8 mouse cellular contexts compared by ENCODE assay signal in the genomic region with DNA sequence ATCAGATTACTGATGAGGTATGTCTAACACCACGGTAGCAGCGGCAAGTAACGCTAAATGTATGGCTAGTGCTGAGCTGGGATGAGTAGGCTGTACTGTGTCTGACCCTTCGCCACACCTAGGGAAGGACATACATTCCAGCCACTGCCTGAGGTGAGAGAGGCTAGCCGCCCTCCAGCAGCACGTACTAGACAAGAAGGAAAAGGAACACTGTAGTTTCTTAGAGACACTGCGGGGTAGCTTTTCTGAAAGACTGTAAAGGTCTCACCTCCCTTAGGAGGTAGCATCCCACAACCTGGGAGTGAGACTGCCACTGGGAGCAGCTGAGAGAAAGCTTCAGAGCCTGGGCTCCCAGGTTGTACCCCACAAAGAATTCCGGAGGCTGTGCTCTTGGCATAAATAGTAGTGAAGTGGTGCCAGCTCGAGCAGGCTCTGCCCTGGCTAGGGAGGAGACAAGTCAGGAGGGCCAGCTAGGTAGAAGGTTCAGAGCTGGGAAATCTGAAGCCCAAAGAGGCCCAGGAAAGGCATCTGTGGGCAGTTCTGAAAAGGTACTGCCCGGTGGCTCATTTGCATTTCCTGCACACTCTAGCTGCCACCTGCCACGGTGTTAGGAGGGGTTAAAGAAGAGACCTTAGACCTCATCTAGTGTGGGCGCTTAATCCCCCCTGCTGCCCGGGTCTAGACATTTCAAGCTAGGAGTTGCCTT. TPM values are rescaled to one million over a fixed set of nuclear protein-coding genes. Genes with fewer than 3 reads are reported as not detected.
DNase-seq lines count a peak whose midpoint lies in the region; ATAC-seq and TF ChIP-seq lines count a peak whose summit lies in the region.

No protein-coding gene starts in this region.

- DNase-seq in CD4-positive helper T cell, adult 2 months (ENCODE audit: low read depth, low spot score), result peak; percentile 35
- peak; percentile 74 for DNase-seq in MEL (ENCODE audit: low read depth, low spot score)
- no peak for DNase-seq in hindbrain, postnatal 0 days (ENCODE audit: low spot score)
- DNase-seq in left cerebral cortex, adult 18-20 months (ENCODE audit: low spot score in 2 of 2), result no peak
- DNase-seq in left cerebral cortex, postnatal 14 days (ENCODE audit: low spot score in 2 of 2), result no peak

- peak overlapping the region; percentile 74 to 83 for H3K4me3 ChIP-seq in MEL (ENCODE audit: control insufficient read depth in 1 of 2, insufficient read depth in 1 of 2, low read depth in 2 of 2, low read length in 2 of 2)
- peak overlapping the region; percentile 79 for H3K4me3 ChIP-seq in embryonic facial prominence, embryonic 15.5 days (replicated peaks)
- H3K4me3 ChIP-seq in hindbrain, postnatal 0 days (ENCODE audit: low read length), result peak overlapping the region; percentile 85
- H3K4me3 ChIP-seq in liver, embryonic 12.5 days, result peak overlapping the region; percentile 74
- H3K4me3 ChIP-seq in neural tube, embryonic 15.5 days (replicated peaks), result peak overlapping the region; percentile 83

- no peaks in the 10 kb centered on the region for H3K9me3 ChIP-seq in MEL (replicated peaks; ENCODE audit: insufficient read depth, low read length)
- no peaks in the 10 kb centered on the region for H3K9me3 ChIP-seq in embryonic facial prominence, embryonic 15.5 days (replicated peaks)
- H3K9me3 ChIP-seq in hindbrain, postnatal 0 days (ENCODE audit: low read length), result no peaks in the 10 kb centered on the region
- no peaks in the 10 kb centered on the region for H3K9me3 ChIP-seq in liver, embryonic 12.5 days (replicated peaks)
- H3K9me3 ChIP-seq in neural tube, embryonic 15.5 days (replicated peaks), result no peaks in the 10 kb centered on the region

- WGBS in embryonic facial prominence, embryonic 15.5 days, result 34% methylated on average over 13 of the region's 13 CpGs
- 52% methylated on average over 13 of the region's 13 CpGs for WGBS in hindbrain, postnatal 0 days
- 34% methylated on average over 13 of the region's 13 CpGs for WGBS in liver, embryonic 12.5 days (ENCODE audit: insufficient replicate concordance)
- WGBS in neural tube, embryonic 15.5 days, result 54% methylated on average over 13 of the region's 13 CpGs

- peak overlapping the region; percentile 92 for H3K9ac ChIP-seq in MEL (ENCODE audit: control insufficient read depth, low read depth, low read length, poor library complexity, severe bottlenecking)
- 0 out of 2 replicates have a peak overlapping the region, but pooled peaks have one; percentile 63 for H3K9ac ChIP-seq in embryonic facial prominence, embryonic 15.5 days
- peak overlapping the region; percentile 76 for H3K9ac ChIP-seq in hindbrain, postnatal 0 days (replicated peaks; ENCODE audit: low read length)
- peak overlapping the region; percentile 94 for H3K9ac ChIP-seq in liver, embryonic 12.5 days
- H3K9ac ChIP-seq in neural tube, embryonic 15.5 days (replicated peaks), result peak overlapping the region; percentile 82; the same call in 1 of the 2 replicates

- no peaks in the 10 kb centered on the region for H3K27me3 ChIP-seq in MEL (ENCODE audit: control insufficient read depth in 1 of 2, insufficient read depth in 2 of 2, low read length in 2 of 2)
- no peaks in the 10 kb centered on the region for H3K27me3 ChIP-seq in embryonic facial prominence, embryonic 15.5 days
- H3K27me3 ChIP-seq in hindbrain, postnatal 0 days (ENCODE audit: insufficient read depth, low read length), result no peaks in the 10 kb centered on the region
- no peaks in the 10 kb centered on the region for H3K27me3 ChIP-seq in liver, embryonic 12.5 days (replicated peaks)
- no peaks in the 10 kb centered on the region for H3K27me3 ChIP-seq in neural tube, embryonic 15.5 days (replicated peaks)

- no peak for TF ChIP-seq CTCF in MEL (IDR thresholded peaks at IDR 0.05 in 2 of 3, conservative IDR thresholded peaks at IDR 0.05 in 1 of 3; ENCODE audit: control insufficient read depth in 1 of 3, insufficient read depth in 1 of 3, low read depth in 2 of 3, low read length in 3 of 3, poor library complexity in 1 of 3, severe bottlenecking in 1 of 3)
- no peak for TF ChIP-seq CTCF in hindbrain, postnatal 0 days (IDR thresholded peaks at IDR 0.05; ENCODE audit: low read depth)

- H3K27ac ChIP-seq in MEL (ENCODE audit: control insufficient read depth, low read depth, low read length), result peak overlapping the region; percentile 80
- peak overlapping the region; percentile 89 for H3K27ac ChIP-seq in embryonic facial prominence, embryonic 15.5 days (replicated peaks)
- no peak overlapping the region for H3K27ac ChIP-seq in hindbrain, postnatal 0 days
- H3K27ac ChIP-seq in liver, embryonic 12.5 days, result peak overlapping the region; percentile 99
- H3K27ac ChIP-seq in neural tube, embryonic 15.5 days (replicated peaks), result peak overlapping the region; percentile 85; the same call in 1 of the 2 replicates

- no peak for TF ChIP-seq RAD21 in MEL (IDR thresholded peaks at IDR 0.05; ENCODE audit: low read depth, low read length)

- intact Hi-C loops in left cerebral cortex, postnatal 14 days (cut with DNase I), result no loop called here

- ATAC-seq in embryonic facial prominence, embryonic 15.5 days (ENCODE audit: insufficient number of reproducible peaks, low FRiP score, low TSS enrichment, low read depth), result no peak
- peak; percentile 2; the same call in 1 of the 2 replicates for ATAC-seq in hindbrain, postnatal 0 days
- no peak for ATAC-seq in liver, embryonic 12.5 days
- ATAC-seq in neural tube, embryonic 15.5 days (ENCODE audit: low FRiP score), result no peak

- peak overlapping the region; percentile 76 for H3K4me2 ChIP-seq in embryonic facial prominence, embryonic 15.5 days (replicated peaks)
- H3K4me2 ChIP-seq in hindbrain, postnatal 0 days (ENCODE audit: low read depth, low read length), result peak overlapping the region; percentile 82
- H3K4me2 ChIP-seq in liver, embryonic 12.5 days, result peak overlapping the region; percentile 89
- H3K4me2 ChIP-seq in neural tube, embryonic 15.5 days, result peak overlapping the region; percentile 68

- TF ChIP-seq POLR2A in MEL (IDR thresholded peaks at IDR 0.05; ENCODE audit: control insufficient read depth in 1 of 2, insufficient read depth in 1 of 2, low read depth in 1 of 2, low read length in 2 of 2, poor library complexity in 1 of 2), result no peak

- H3K36me3 ChIP-seq in MEL (ENCODE audit: control insufficient read depth in 1 of 2, insufficient read depth in 2 of 2, low read length in 2 of 2), result peaks cover 0 to 60% of the 10 kb centered on the region in 2 experiments; a peak in 2 of 4 replicates
- H3K36me3 ChIP-seq in embryonic facial prominence, embryonic 15.5 days, result peaks cover 15% of the 10 kb centered on the region; the same call in 1 of the 2 replicates
- H3K36me3 ChIP-seq in hindbrain, postnatal 0 days (ENCODE audit: insufficient read depth, low read length), result 0 out of 2 replicates have a peak, but pooled peaks cover 1% of the 10 kb centered on the region
- H3K36me3 ChIP-seq in liver, embryonic 12.5 days, result peaks cover 39% of the 10 kb centered on the region
- peaks cover 4% of the 10 kb centered on the region for H3K36me3 ChIP-seq in neural tube, embryonic 15.5 days

- no peak for TF ChIP-seq EP300 in MEL (IDR thresholded peaks at IDR 0.05; ENCODE audit: low read depth in 1 of 2, low read length in 2 of 2)

- H3K4me1 ChIP-seq in MEL (ENCODE audit: control insufficient read depth in 1 of 2, insufficient read depth in 2 of 2, low read length in 2 of 2), result peaks cover 51 to 56% of the 10 kb centered on the region in 2 experiments
- H3K4me1 ChIP-seq in embryonic facial prominence, embryonic 15.5 days, result peaks cover 52% of the 10 kb centered on the region
- H3K4me1 ChIP-seq in hindbrain, postnatal 0 days (ENCODE audit: insufficient read depth, low read length), result 0 out of 2 replicates have a peak, but pooled peaks cover 9% of the 10 kb centered on the region
- peaks cover 83% of the 10 kb centered on the region for H3K4me1 ChIP-seq in liver, embryonic 12.5 days
- peaks cover 31% of the 10 kb centered on the region for H3K4me1 ChIP-seq in neural tube, embryonic 15.5 days

- H3K79me2 ChIP-seq in MEL (ENCODE audit: control insufficient read depth, insufficient read depth, low read length, poor library complexity), result peaks cover 31% of the 10 kb centered on the region

RNA-seq across cellular contexts. Expression of a gene that starts 1.1 kb away (rescaled TPM):
- 199 and 213 TPM in 2 replicates for total RNA-seq in MEL (2012; rRNA removed)
- 100 to 1,000 TPM in 1 of 2 experiments, not detected in 1; 386 TPM for polyA plus RNA-seq in MEL (2012; ENCODE audit: insufficient read depth in 1 of 2, insufficient read length in 2 of 2, low read depth in 1 of 2, low replicate concordance in 2 of 2, missing spikeins in 1 of 2)
- 69.3 and 73.7 TPM in 2 replicates for polyA plus RNA-seq in embryonic facial prominence, embryonic 15.5 days (2015; fragmentation: Nextera tagmentation; extraction: Ambion mirVana)
- total RNA-seq in hindbrain, postnatal 0 days (2014; rRNA removed), result 50.4 and 50.9 TPM in 2 replicates
- polyA plus RNA-seq in hindbrain, postnatal 0 days (2015; fragmentation: Nextera tagmentation; extraction: Ambion mirVana), result 69.3 and 70.5 TPM in 2 replicates
- polyA plus RNA-seq in liver, embryonic 12.5 days (2016; fragmentation: Nextera tagmentation; extraction: Ambion mirVana), result 626 and 633 TPM in 2 replicates
- polyA plus RNA-seq in neural tube, embryonic 15.5 days (2015; fragmentation: Nextera tagmentation; extraction: Ambion mirVana), result 69.2 and 74.9 TPM in 2 replicates
- 10 to 100 TPM; 36.4 to 41.0 TPM for total RNA-seq in left cerebral cortex, adult 18-20 months (2021)
- 10 to 100 TPM; 22.2 to 25.4 TPM for total RNA-seq in left cerebral cortex, postnatal 14 days (2021)

RNA-seq across cellular contexts. Expression of a gene that starts 6.3 kb away (rescaled TPM):
- total RNA-seq in MEL (2012; rRNA removed), result 51.4 and 63.6 TPM in 2 replicates
- 100 to 1,000 TPM in 1 of 2 experiments, not detected in 1; 103 TPM for polyA plus RNA-seq in MEL (2012; ENCODE audit: insufficient read depth in 1 of 2, insufficient read length in 2 of 2, low read depth in 1 of 2, low replicate concordance in 2 of 2, missing spikeins in 1 of 2)
- polyA plus RNA-seq in embryonic facial prominence, embryonic 15.5 days (2015; fragmentation: Nextera tagmentation; extraction: Ambion mirVana), result 87.6 and 89.4 TPM in 2 replicates
- total RNA-seq in hindbrain, postnatal 0 days (2014; rRNA removed), result 19.0 and 25.1 TPM in 2 replicates
- polyA plus RNA-seq in hindbrain, postnatal 0 days (2015; fragmentation: Nextera tagmentation; extraction: Ambion mirVana), result 66.5 and 70.0 TPM in 2 replicates
- polyA plus RNA-seq in liver, embryonic 12.5 days (2016; fragmentation: Nextera tagmentation; extraction: Ambion mirVana), result 80.6 and 84.1 TPM in 2 replicates
- 52.0 and 60.9 TPM in 2 replicates for polyA plus RNA-seq in neural tube, embryonic 15.5 days (2015; fragmentation: Nextera tagmentation; extraction: Ambion mirVana)
- 10 to 100 TPM; 23.4 to 23.9 TPM for total RNA-seq in left cerebral cortex, adult 18-20 months (2021)
- 10 to 100 TPM; 19.5 to 24.4 TPM for total RNA-seq in left cerebral cortex, postnatal 14 days (2021)

RNA-seq across cellular contexts. Expression of a gene that starts 6.6 kb away (rescaled TPM):
- 0.12 TPM in 1 of 2 replicates, not detected in the other for total RNA-seq in MEL (2012; rRNA removed)
- polyA plus RNA-seq in MEL (2012; ENCODE audit: insufficient read depth in 1 of 2, insufficient read length in 2 of 2, low read depth in 1 of 2, low replicate concordance in 2 of 2, missing spikeins in 1 of 2), result under 1 TPM in 1 of 2 experiments, not detected in 1; 0.43 TPM
- polyA plus RNA-seq in embryonic facial prominence, embryonic 15.5 days (2015; fragmentation: Nextera tagmentation; extraction: Ambion mirVana), result 0.47 and 0.49 TPM in 2 replicates
- 1.0 TPM in 1 of 2 replicates, not detected in the other for total RNA-seq in hindbrain, postnatal 0 days (2014; rRNA removed)
- 0.74 and 0.83 TPM in 2 replicates for polyA plus RNA-seq in hindbrain, postnatal 0 days (2015; fragmentation: Nextera tagmentation; extraction: Ambion mirVana)
- polyA plus RNA-seq in liver, embryonic 12.5 days (2016; fragmentation: Nextera tagmentation; extraction: Ambion mirVana), result 0.12 and 0.21 TPM in 2 replicates
- 0.40 and 0.55 TPM in 2 replicates for polyA plus RNA-seq in neural tube, embryonic 15.5 days (2015; fragmentation: Nextera tagmentation; extraction: Ambion mirVana)
- total RNA-seq in left cerebral cortex, adult 18-20 months (2021), result under 1 TPM; 0.46 to 0.80 TPM
- total RNA-seq in left cerebral cortex, postnatal 14 days (2021), result under 1 TPM; 0.33 to 0.61 TPM

RNA-seq across cellular contexts. Expression of a gene that starts 15.3 kb away (rescaled TPM):
- 3.5 and 4.0 TPM in 2 replicates for total RNA-seq in MEL (2012; rRNA removed)
- polyA plus RNA-seq in MEL (2012; ENCODE audit: insufficient read depth in 1 of 2, insufficient read length in 2 of 2, low read depth in 1 of 2, low replicate concordance in 2 of 2, missing spikeins in 1 of 2), result 1 to 10 TPM in 1 of 2 experiments, not detected in 1; 6.0 TPM
- polyA plus RNA-seq in embryonic facial prominence, embryonic 15.5 days (2015; fragmentation: Nextera tagmentation; extraction: Ambion mirVana), result 12.2 and 15.7 TPM in 2 replicates
- total RNA-seq in hindbrain, postnatal 0 days (2014; rRNA removed), result 4.1 and 5.1 TPM in 2 replicates
- 5.8 and 6.8 TPM in 2 replicates for polyA plus RNA-seq in hindbrain, postnatal 0 days (2015; fragmentation: Nextera tagmentation; extraction: Ambion mirVana)
- polyA plus RNA-seq in liver, embryonic 12.5 days (2016; fragmentation: Nextera tagmentation; extraction: Ambion mirVana), result 4.3 and 4.6 TPM in 2 replicates
- polyA plus RNA-seq in neural tube, embryonic 15.5 days (2015; fragmentation: Nextera tagmentation; extraction: Ambion mirVana), result 12.6 and 13.4 TPM in 2 replicates
- total RNA-seq in left cerebral cortex, adult 18-20 months (2021), result 1 to 10 TPM; 8.9 to 9.0 TPM
- total RNA-seq in left cerebral cortex, postnatal 14 days (2021), result 1 to 10 TPM; 9.1 to 9.8 TPM

RNA-seq across cellular contexts. Expression of a gene that starts 38.7 kb away (rescaled TPM):
- total RNA-seq in MEL (2012; rRNA removed), result 0.13 and 0.19 TPM in 2 replicates
- polyA plus RNA-seq in MEL (2012; ENCODE audit: insufficient read depth in 1 of 2, insufficient read length in 2 of 2, low read depth in 1 of 2, low replicate concordance in 2 of 2, missing spikeins in 1 of 2), result under 1 TPM in 1 of 2 experiments, not detected in 1; 0.50 TPM
- 14.5 and 16.3 TPM in 2 replicates for polyA plus RNA-seq in embryonic facial prominence, embryonic 15.5 days (2015; fragmentation: Nextera tagmentation; extraction: Ambion mirVana)
- total RNA-seq in hindbrain, postnatal 0 days (2014; rRNA removed), result 0.37 and 2.0 TPM in 2 replicates
- 0.95 and 0.96 TPM in 2 replicates for polyA plus RNA-seq in hindbrain, postnatal 0 days (2015; fragmentation: Nextera tagmentation; extraction: Ambion mirVana)
- polyA plus RNA-seq in liver, embryonic 12.5 days (2016; fragmentation: Nextera tagmentation; extraction: Ambion mirVana), result 0.24 and 0.27 TPM in 2 replicates
- polyA plus RNA-seq in neural tube, embryonic 15.5 days (2015; fragmentation: Nextera tagmentation; extraction: Ambion mirVana), result 0.67 and 5.3 TPM in 2 replicates
- total RNA-seq in left cerebral cortex, adult 18-20 months (2021), result under 1 TPM; 0.28 to 0.40 TPM
- under 1 TPM; 0.42 to 0.70 TPM for total RNA-seq in left cerebral cortex, postnatal 14 days (2021)

Comparison
In these comparisons a context has a peak if more than half of its experiments do, and no peak if none do; other contexts are left out.
1. DNase-seq: peak in CD4-positive helper T cell, adult 2 months (single experiment) and MEL (single experiment); none in hindbrain, postnatal 0 days (single experiment), left cerebral cortex, adult 18-20 months (0 of 2) and left cerebral cortex, postnatal 14 days (0 of 2).
2. Peak in every context shown above with its lines, with median percentiles within 50 percentile points of each other: H3K4me3 ChIP-seq, H3K9ac ChIP-seq and H3K4me2 ChIP-seq.